Mouse (Mus musculus): ENCODE data around the gene Hoxa9.

- TF ChIP-seq CHD2 (IDR thresholded peaks at IDR 0.05; ENCODE audit: low read depth, low read length) = no peak
- TF ChIP-seq ZC3H11A (IDR thresholded peaks at IDR 0.05; ENCODE audit: borderline replicate concordance, low read depth, low read length) = no peak
- TF ChIP-seq MAFK (IDR thresholded peaks at IDR 0.05; ENCODE audit: insufficient read depth, low read depth, low read length) = no peak
Observed at GRCm38 (mm10) chr6:52177806-52178205, 53.1 kb downstream of the Hoxa9 start.
